Mouse (Mus musculus) B cell, adult (primary cell): ENCODE data around the gene Ccdc9b. TPM values are rescaled to one million over a fixed set of nuclear protein-coding genes. Genes with fewer than 3 reads are reported as not detected.

Experiments used
- total RNA-seq: library from RNA; stranded (reverse); gene quantifications from 4 replicates; pipeline ENCODE4 v1.2.4, GENCODE M21; 2023; ENCODE audit not compliant: inconsistent age

Gene Ccdc9b
- total RNA-seq, result 0.57 TPM in 1 of 4 replicates, not detected in the others

DNA sequence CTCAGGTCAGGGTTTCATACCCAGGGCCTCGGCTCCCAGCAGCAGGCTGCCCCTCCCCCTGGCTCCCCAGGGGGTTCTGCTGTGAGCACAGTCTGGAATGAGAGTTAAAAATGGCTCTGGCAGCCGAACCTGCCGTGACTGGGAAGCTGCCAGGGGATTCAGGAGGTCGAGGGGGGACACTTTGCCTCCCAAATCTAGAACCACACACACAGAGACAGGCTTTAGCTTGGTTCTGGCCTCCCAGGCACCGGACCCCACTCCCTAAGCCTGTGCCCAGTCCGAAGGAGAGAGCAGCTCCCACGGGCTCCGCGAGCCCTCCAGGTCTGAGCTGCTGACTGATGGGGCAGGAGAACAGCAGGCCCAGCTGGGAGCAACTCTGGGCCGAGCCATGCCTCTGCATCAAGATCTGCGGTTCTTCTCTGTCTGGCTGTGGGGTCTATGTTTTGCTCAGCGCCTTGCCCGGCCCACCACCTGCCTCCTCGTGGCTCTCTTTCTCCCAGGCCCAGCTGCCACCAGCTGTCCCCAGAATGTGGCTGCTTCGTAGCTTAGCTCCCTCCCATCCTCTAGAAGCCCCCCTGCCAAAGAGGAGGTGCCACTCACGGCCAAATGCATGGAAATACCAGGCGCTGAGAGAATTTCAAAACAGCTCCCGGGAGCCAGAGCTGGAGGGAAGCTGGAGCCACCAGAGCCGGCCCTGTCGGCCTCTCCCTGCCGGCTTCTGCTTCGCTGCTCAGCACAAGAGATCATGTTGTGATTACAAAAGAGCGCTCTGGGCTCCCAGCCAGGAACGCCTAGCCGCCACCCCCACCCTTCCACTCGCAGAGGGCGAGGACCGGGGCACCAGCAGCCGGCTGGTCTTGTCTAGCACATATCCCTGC, at the start of gene Ccdc9b:
Ccdc9b (minus strand) TSS at position 756 of the 878 bp plus-strand sequence.

DNA sequence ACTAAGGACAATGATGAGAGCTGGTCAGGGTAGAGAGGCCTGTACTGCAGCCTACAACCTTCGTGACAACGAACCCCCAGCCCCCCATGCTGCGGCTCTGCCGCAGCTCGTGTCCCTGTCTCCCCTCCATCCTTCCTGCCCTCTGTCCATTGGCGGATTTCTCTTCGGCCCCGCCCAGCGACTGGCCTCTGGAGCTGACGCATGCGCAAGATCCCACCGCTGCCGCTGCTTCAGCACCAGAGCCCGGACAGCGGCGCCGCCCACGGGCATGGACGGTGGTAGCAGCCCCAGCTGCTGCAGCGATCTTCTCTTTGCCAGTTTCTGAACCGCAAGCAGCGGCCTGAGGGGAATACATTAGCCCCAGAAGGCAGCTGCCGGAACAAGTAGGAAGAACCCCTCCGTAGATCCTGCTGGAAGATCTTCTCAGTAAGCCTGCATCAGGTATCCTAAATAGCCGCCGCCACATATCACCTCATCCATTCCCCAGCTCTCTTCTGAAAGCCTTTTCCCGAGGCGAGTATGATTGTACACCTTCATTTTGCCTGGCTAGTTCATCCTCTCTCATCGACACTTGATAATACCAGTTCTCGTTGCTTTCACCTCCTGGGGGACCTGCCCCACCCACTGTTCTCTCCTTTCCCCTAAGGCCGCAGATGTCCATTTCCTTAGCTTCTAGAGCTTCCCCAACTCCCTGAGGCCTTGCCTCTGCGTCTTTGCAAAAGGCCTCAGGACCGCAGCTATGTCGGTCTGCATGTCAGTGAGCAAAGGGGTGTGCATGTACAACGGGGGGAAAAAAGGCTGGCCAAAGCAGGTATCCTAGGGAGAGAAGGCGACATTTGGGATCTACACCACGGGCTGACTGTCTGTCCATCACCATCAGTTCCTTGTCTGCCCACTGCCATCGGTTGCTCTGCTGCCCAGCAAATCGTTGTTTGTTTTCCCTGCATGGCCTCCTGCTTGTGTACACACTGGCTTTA, 17.3 kb upstream of the Ccdc9b start, which contains the start of gene Disp2:
Disp2 (plus strand) TSS at position 216 of the 977 bp plus-strand sequence.

DNA sequence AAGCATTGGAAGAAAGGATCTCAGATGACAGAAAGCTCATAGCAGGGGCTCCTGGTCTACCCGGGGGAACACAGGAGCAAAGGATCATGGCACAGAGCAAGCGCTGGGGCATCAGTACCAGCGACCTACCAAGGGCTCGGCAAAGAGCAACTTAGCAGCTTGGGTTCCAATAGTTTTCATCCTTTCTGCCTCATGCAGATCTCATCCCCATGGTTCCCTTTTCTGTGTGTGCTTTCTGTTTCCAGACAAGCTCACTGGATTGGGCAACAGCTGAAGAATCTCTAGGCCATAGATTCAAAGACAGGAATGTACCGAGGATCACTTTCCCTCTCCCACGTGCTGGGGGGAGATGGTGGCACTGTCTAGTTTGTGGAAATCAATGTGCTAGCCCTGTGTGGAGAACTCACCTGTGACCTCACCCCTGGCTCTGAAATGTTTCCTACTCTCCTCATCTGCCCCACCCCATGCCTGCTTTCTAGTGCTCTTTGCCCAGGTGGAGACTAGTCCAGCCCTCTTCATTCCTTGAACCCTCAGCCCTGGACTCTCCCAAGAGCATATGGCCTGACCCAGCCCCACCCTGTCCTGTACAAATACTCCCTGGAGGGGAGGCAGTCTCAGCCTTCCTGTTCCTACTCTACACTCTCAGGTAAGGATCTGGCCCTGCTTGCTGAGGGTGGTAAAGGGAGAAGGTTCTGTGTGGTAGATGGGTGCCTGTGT, 9.9 kb upstream of the Ccdc9b start, which contains the start of gene Phgr1:
Phgr1 (plus strand) TSS at position 612 of the 717 bp plus-strand sequence.

DNA sequence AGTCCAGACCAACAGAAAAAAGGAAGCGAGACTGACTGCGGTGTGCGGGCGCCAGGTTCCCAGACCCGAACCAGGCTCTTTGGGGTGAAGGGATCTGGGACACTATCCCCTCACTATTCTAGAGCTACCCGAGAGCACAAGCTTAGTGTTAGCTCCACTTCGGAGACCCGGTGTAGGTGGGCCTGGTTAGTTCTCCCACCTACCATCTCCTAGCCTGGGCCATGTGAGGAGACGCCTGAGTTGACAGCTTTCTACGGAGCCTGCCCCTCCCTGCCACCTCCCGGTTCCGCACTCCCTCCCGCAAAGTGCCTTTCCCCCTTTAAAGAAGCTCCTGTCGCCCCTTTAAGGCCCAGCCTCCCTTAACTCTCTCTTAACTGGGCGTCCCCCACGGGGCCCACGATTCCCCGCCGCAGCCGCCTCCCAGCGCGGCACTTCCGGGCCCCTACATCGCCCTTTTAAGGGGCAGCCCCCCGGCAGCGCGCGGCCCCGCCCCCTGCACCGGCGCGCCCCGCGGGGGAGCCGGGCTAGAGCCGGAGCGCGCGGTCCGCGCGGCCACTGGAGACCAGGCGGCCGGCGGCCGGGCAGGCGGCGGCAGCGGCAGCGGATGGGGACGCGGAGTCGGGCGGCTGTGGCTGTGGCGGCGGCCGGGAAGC, 17.1 kb downstream of the Ccdc9b start, which contains the start of gene Inafm2:
Inafm2 (plus strand) TSS at position 527 of the 653 bp plus-strand sequence.

DNA sequence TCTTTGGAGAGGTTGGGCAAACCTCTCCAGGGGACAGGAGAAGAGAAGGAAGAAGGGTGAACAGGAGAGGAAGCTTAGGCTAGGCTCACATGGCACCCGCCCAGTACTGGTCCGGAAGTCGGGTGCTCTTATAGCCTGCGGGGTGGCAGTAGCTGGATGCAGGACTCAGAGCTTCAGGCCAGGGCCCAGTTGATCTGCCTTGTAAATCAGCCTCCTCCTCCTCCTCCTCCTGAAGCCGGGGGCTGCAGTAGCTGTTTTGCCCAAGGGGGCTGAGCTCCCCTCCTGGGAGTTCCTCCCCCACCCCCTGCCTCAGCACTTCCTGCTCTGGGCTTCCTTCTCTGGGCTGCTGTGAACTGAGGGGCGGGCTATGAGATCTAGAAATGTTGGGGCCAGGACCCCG, 34.1 kb downstream of the Ccdc9b start, which contains the start of gene Plcb2:
Plcb2 (minus strand) TSS at position 102 of the 400 bp plus-strand sequence.

Other genes starting within 250 kb of the Ccdc9b start
- gene Bmf, start 213.0 kb downstream of the Ccdc9b start, total RNA-seq, result 65.6 to 85.1 TPM (median 77.5 TPM) in 4 replicates
- 4.4 to 6.9 TPM (median 6.5 TPM) in 4 replicates for gene Bub1b, start 164.4 kb downstream of the Ccdc9b start, total RNA-seq
- gene Pak6, start 99.4 kb downstream of the Ccdc9b start, total RNA-seq, result 2.2 to 6.3 TPM (median 4.1 TPM) in 4 replicates
- gene Ankrd63, start 58.7 kb downstream of the Ccdc9b start, total RNA-seq, result 0.33 to 0.45 TPM (median 0.40 TPM) in 4 replicates
- gene Plcb2, start 34.2 kb downstream of the Ccdc9b start, total RNA-seq, result 87.6 to 107 TPM (median 99.4 TPM) in 4 replicates
- gene Inafm2, start 16.9 kb downstream of the Ccdc9b start, total RNA-seq, result 16.6 to 23.0 TPM (median 17.8 TPM) in 4 replicates
- gene Phgr1, start 10.1 kb upstream of the Ccdc9b start, total RNA-seq, result not detected in 4 replicates
- not detected in 4 replicates for gene Disp2, start 17.1 kb upstream of the Ccdc9b start, total RNA-seq
- 7.0 to 11.9 TPM (median 8.3 TPM) in 4 replicates for gene Knstrn, start 51.3 kb upstream of the Ccdc9b start, total RNA-seq
- gene Ivd, start 99.3 kb upstream of the Ccdc9b start, total RNA-seq, result 62.9 to 97.4 TPM (median 72.1 TPM) in 4 replicates
- 52.2 to 60.4 TPM (median 55.0 TPM) in 4 replicates for gene Bahd1, start 137.7 kb upstream of the Ccdc9b start, total RNA-seq
- gene Chst14, start 163.8 kb upstream of the Ccdc9b start, total RNA-seq, result 3.6 to 4.3 TPM (median 4.0 TPM) in 4 replicates